Mouse (Mus musculus) midbrain, embryonic 13.5 days (tissue): ENCODE results near the gene Rap1a. TPM values are rescaled to one million over a fixed set of nuclear protein-coding genes. Genes with fewer than 3 reads are reported as not detected.
"Not testable (repeated sequence)": the region's sequence is repeated elsewhere in the genome, so short reads cannot be mapped to it uniquely, and the experiment has no call there.

Experiments
- ATAC-seq: fragments of 200-750 bp; cut with Nextera tagmentation; 2 replicates; pipeline ENCODE4 v1.8.0; 2017; ENCODE audit warnings: mild to moderate bottlenecking, moderate TSS enrichment, moderate library complexity
- H3K27ac ChIP-seq: fragments of 300-500 bp; sonication (generic); 2 replicates; pipeline ENCODE4 v1.5.1; 2015; ENCODE audit warnings: inconsistent platforms, mild to moderate bottlenecking, moderate library complexity
- H3K27me3 ChIP-seq: fragments of 300-500 bp; sonication (generic); 2 replicates; pipeline ENCODE4 v1.6.1; 2015; ENCODE audit warnings: mild to moderate bottlenecking, inconsistent platforms
- H3K36me3 ChIP-seq: fragments of 300-500 bp; sonication (generic); 2 replicates; pipeline ENCODE4 v1.6.1; 2015; ENCODE audit warnings: mild to moderate bottlenecking, inconsistent platforms
- H3K4me1 ChIP-seq: fragments of 300-500 bp; sonication (generic); replicated peaks from 2 replicates; pipeline ENCODE4 v1.6.1; 2015; ENCODE audit warnings: inconsistent platforms
- H3K4me2 ChIP-seq: fragments of 300-500 bp; sonication (generic); replicated peaks from 2 replicates; pipeline ENCODE4 v1.6.1; 2015; ENCODE audit warnings: moderate library complexity, mild to moderate bottlenecking, inconsistent platforms
- H3K4me3 ChIP-seq: fragments of 300-500 bp; sonication (generic); replicated peaks from 2 replicates; pipeline ENCODE4 v1.5.1; 2015; ENCODE audit warnings: mild to moderate bottlenecking, inconsistent platforms
- H3K9ac ChIP-seq: fragments of 300-500 bp; sonication (generic); replicated peaks from 2 replicates; pipeline ENCODE4 v1.6.1; 2015; ENCODE audit warnings: mild to moderate bottlenecking, inconsistent platforms
- H3K9me3 ChIP-seq: fragments of 300-500 bp; sonication (generic); 2 replicates; pipeline ENCODE4 v1.6.1; 2016; ENCODE audit warnings: mild to moderate bottlenecking, inconsistent platforms
- WGBS: fragments of 180-500 bp; shearing (Covaris S2); methylation state at CpG from one replicate; pipeline ENCODE4 v1.1.7; 2015; 5-methylcytosine and 5-hydroxymethylcytosine counted together
- polyA plus RNA-seq: library from polyadenylated mRNA; unstranded; fragments of >200 nt; fragmentation: Nextera tagmentation; extraction: Ambion mirVana; gene quantifications from 2 replicates; pipeline ENCODE4 v1.2.1, GENCODE M21; 2015

Gene Rap1a
- polyA plus RNA-seq, 1 experiment from 2014 or later: 76.1 TPM

DNA sequence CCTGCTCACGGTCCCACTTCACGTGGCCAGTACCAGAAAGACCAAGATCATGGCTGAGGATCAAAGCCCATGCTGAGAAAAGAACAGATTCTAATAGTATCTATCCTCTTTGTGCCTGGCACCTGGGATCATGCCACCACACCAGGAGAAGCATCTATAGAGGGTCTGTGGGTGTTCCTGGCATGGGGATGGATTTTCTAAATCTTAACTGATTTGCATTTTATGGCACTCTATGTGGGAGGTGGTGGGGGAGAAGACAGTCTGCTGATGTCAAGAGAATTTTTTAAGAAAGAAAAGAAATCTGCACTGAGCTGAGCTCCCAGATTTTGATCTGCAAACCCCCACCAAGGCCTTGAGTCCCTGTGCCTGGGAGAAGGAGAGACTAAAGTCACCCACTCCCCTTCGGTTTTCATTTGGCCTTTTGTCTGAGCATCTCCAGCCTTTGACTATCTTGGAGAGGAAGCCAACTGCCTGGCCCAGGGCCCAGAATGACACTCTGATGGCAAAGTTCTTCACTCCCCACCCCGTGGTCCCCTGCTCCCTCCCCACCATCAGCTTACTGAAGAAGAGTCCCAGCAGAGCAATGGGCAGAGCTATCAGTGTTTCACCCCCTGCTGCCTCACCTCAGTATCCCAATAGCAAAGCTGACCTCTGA, 94.6 kb downstream of the Rap1a start:
- no peak overlapping the region for H3K27ac ChIP-seq
- WGBS: 43% methylated on average over 4 of the region's 4 CpGs
- H3K9ac ChIP-seq: no peak overlapping the region
- 0 out of 2 replicates have a peak overlapping the region, but pooled peaks have one; percentile 54 for H3K4me3 ChIP-seq
- H3K27me3 ChIP-seq: peaks cover 40% of the 10 kb centered on the region
- H3K9me3 ChIP-seq: no peaks in the 10 kb centered on the region
- H3K4me1 ChIP-seq: peaks cover 37% of the 10 kb centered on the region
- ATAC-seq: no peak
- no peaks in the 10 kb centered on the region for H3K36me3 ChIP-seq
- H3K4me2 ChIP-seq: peak overlapping the region; percentile 98

DNA sequence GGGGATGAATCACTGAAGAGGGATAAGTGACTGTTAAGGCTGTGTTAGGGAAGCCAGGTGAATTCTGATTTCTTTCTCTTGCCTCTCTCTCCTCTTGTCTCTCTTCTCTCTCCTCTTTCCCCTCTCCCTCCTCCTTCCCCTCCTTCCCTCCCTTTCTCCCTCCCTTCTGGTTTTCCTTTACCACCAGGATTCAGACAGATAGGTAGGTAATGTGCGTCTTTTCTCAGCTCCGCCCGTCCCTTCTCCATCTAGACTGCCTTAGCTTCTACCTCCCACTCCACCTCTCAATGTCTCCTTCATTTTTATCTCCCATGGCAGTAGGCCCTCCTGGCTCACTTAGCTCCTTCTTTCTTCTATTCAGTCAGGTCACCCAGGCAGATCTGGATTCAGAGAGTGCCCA, 95.6 kb downstream of the Rap1a start:
- no peak for ATAC-seq
- WGBS: 22% methylated on average over 3 of the region's 3 CpGs
- Histone ChIP-seq H3K4me3 (peak overlapping the region; percentile 54), H3K9me3 (no peaks in the 10 kb centered on the region), H3K27me3 (peaks cover 40% of the 10 kb centered on the region), H3K4me2 (peak overlapping the region; percentile 98), H3K9ac (peak overlapping the region; percentile 68), H3K36me3 (no peaks in the 10 kb centered on the region), H3K4me1 (peaks cover 37% of the 10 kb centered on the region), H3K27ac (no peak overlapping the region)

DNA sequence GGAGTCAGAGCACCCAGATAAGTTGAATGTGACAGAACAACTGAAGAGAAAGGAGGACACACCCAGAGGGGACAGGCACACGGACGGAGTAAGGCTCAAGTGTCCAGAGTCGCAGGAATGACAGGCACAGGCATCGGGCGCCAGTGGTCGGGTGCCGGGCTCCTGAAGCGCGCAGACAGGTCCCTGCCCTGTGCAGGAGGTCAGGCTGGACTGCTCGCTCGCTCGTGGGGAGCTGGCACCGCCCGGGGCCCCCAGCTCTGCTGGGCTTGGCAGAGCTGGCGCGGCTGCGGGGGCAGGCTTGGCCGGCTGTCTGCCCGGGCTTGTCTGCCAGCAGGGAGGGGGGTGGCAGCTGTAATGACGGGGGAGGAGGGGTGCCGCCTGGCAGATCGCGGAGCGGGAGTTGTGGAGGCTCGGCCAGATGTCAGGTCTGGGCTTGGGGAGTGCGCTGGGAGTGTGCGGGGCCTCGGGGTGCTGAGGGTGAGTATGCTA, 96.0 kb downstream of the Rap1a start:
- Histone ChIP-seq H3K27ac (no peak overlapping the region), H3K4me2 (peak overlapping the region; percentile 98), H3K4me1 (peaks cover 33% of the 10 kb centered on the region), H3K36me3 (no peaks in the 10 kb centered on the region), H3K9ac (peak overlapping the region; percentile 68), H3K9me3 (no peaks in the 10 kb centered on the region), H3K4me3 (peak overlapping the region; percentile 54), H3K27me3 (peaks cover 40% of the 10 kb centered on the region)
- ATAC-seq: peak; percentile 67
- WGBS: under 1% methylated on average over 28 of the region's 28 CpGs

DNA sequence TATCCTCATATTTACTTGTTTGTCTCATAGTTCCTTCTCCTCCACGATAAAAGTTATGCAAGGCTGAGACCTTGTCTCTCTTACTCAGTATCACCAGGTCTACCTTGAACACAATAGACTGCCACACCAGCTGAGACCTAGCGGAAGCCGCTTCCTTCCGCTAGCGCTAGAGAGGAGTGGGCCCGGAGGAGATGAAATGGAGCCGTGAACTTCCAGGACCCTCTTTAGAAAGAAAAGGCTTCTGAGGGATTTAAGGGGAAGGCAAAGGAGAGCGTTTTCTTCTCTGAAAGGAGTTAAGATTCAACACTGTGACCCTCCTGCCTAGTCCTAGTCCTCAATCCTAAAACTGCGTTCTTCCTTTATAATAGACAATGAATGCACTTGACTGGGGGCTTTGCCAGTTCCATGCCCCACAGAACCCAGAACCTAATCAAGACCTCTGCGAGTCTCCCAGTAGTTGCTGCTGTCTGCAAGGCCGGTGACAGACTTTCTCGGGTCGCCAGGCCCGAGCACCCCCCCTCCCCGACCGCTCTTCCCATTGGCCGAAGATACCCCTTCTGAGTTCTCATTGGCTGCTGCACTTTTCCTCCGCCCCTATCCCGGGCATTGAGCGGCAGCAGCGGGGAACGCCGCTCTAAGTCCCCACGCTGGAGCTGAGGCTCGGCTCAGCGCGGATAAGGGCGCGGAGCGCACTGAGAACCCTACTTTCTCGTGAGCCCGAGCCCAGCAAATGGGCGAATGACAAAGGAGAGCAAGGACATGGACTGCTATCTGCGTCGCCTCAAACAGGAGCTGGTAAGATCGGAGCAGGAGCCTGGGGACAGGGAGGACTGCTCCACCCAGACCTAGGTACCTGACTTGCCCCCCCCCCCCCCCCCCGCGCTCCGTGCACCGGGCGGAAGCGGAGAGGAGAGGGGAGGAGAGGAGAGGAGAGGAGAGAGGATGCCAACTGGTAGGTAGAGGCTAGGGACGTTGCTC, 96.8 kb downstream of the Rap1a start, which contains the start of gene Inka2:
Gene Inka2, plus strand, starts transcription at position 569 of the 978 bp plus-strand sequence.
- peak; percentile 97 for ATAC-seq
- H3K27ac ChIP-seq: 0 out of 2 replicates have a peak within 1 kb of the TSS, but pooled peaks have one; percentile 27
- 2% methylated on average over 39 of the region's 43 CpGs for WGBS
- H3K4me3 ChIP-seq: peak within 1 kb of the TSS; percentile 54
- peaks cover 40% of the 10 kb centered on the region for H3K27me3 ChIP-seq
- H3K4me1 ChIP-seq: peaks cover 31% of the 10 kb centered on the region
- peak within 1 kb of the TSS; percentile 98 for H3K4me2 ChIP-seq
- no peaks in the 10 kb centered on the region for H3K36me3 ChIP-seq
- peak within 1 kb of the TSS; percentile 68 for H3K9ac ChIP-seq
- no peaks in the 10 kb centered on the region for H3K9me3 ChIP-seq

DNA sequence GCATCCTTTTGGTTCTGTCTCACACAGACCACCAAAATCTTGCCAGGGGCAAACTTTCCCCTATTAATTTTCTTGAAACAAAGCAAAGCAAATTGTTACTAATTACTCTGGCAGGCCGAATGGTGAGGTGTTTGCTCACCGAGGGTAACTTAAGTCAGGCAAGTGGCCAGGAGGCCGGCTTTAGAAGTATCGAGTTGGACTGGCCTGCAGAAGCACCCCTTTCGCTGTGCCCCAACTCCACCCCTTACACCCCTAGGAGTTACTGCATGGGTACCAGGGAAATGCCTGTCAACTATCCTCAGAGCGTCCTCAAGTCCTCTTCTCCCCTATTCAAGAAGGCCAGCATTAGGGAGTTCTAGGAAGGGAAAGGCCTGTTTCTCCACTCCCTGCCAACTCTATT, 97.6 kb downstream of the Rap1a start:
- no peaks in the 10 kb centered on the region for H3K36me3 ChIP-seq
- H3K9me3 ChIP-seq: no peaks in the 10 kb centered on the region
- H3K27me3 ChIP-seq: peaks cover 40% of the 10 kb centered on the region
- H3K9ac ChIP-seq: no peak overlapping the region
- no peak overlapping the region for H3K4me3 ChIP-seq
- H3K27ac ChIP-seq: no peak overlapping the region
- peaks cover 31% of the 10 kb centered on the region for H3K4me1 ChIP-seq
- WGBS: 51% methylated on average over 6 of the region's 6 CpGs
- H3K4me2 ChIP-seq: peak overlapping the region; percentile 98; the same call in 1 of the 2 replicates
- no peak for ATAC-seq

DNA sequence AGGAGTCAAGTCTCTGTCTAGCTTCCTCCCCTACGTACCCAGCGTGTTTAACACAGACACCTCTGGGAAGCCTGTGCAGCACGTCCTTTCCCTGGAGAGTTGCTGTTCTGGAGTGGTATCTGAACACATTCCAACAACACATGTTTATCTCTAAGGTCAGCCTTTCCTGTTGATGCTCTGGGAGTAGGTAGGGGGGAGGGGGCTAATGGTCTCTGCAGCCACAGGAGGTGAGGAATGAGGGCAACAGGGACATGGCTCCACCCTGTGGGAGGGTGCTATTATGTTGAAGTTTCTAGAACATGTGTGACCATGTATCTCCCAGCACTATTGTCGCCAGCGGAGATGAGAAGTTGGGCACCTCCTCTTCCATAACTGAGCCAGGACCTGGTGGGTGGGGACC, 99.7 kb downstream of the Rap1a start:
- Histone ChIP-seq H3K9ac (no peak overlapping the region), H3K4me1 (peaks cover 35% of the 10 kb centered on the region), H3K4me2 (no peak overlapping the region), H3K4me3 (no peak overlapping the region), H3K9me3 (no peaks in the 10 kb centered on the region), H3K27ac (no peak overlapping the region), H3K36me3 (no peaks in the 10 kb centered on the region), H3K27me3 (peaks cover 37% of the 10 kb centered on the region)
- WGBS: 72% methylated on average over 5 of the region's 5 CpGs
- ATAC-seq: no peak

DNA sequence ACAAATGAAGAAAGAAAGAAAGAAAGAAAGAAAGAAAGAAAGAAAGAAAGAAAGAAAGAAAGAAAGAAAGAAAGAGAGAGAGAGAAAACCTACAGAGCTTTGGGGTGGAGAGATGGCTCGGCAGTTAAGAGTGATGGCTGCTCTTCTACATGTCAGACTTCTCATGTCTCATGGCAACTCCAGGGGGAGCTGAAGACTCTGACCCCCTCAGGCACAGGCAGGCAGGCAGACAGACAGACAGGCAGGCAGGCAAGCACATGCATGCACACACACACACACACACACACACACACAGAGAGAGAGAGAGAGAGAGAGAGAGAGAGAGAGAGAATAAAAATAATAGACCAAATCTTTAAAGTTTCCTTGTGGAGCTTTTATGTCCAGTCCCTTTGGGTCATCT, 100.3 kb downstream of the Rap1a start:
- not testable (repeated sequence) for H3K4me3 ChIP-seq, H3K9me3 ChIP-seq, H3K36me3 ChIP-seq, ATAC-seq, H3K27ac ChIP-seq, H3K4me2 ChIP-seq, H3K9ac ChIP-seq
- Histone ChIP-seq H3K27me3 (peaks cover 31% of the 10 kb centered on the region), H3K4me1 (peaks cover 35% of the 10 kb centered on the region)
- 45% methylated on average over 1 of the region's 1 CpGs for WGBS

DNA sequence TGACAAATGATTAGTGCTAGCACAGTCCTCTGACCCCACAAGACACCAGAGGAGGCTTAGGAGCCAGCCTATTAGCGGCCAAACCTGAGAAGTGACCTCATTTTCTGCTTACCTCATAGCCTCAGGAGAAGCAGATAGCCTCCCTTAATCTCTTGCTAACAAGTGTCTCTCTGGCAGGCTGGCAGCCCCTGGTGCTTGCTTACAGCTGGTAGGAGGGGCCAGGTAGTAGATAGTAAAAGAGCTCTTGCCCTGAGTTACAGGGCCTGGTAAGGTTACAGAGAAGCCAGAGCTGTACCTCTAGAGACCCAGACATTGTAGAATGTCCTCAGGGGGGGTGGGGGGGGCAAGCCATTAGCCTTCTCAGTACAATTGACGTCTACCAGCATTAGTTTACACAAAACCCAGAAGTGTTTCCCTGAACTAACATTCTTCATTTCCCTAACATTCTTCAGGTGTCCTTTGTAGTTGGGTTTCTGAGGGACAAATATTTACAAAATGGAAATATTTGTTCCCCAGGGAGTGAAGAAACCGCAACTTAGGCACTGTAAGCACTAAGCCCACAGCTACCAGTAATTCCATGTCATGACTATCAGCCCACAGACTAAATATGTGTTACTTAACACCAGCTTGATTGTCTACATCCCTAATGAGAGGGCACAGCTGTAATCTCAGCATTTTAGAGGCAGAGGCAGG, 101.7 kb downstream of the Rap1a start:
- no peak overlapping the region for H3K27ac ChIP-seq
- H3K9me3 ChIP-seq: no peaks in the 10 kb centered on the region
- H3K4me3 ChIP-seq: no peak overlapping the region
- no peak overlapping the region for H3K9ac ChIP-seq
- H3K4me2 ChIP-seq: no peak overlapping the region
- no peaks in the 10 kb centered on the region for H3K36me3 ChIP-seq
- WGBS: 64% methylated on average over 3 of the region's 3 CpGs
- no peak for ATAC-seq
- peaks cover 26% of the 10 kb centered on the region for H3K27me3 ChIP-seq
- peaks cover 36% of the 10 kb centered on the region for H3K4me1 ChIP-seq

DNA sequence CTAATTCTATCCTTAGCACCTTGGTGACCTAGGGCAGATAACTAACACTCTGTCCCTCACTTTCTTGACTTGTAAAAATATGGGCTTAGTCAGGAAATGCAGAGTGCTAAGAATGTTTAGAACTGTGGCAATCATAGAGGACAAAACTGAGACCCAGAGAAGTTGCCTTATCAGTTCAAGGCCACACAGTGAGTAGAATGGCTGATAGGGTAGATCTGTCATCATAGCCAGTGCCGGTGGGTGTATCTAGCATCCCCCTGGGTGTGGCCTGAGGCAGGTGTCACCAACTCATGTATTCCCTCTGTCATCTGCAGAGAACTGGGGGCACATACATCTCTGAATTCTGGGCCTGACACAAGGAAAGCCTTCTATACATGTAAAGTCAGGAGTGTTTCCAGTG, 102.8 kb downstream of the Rap1a start:
- Histone ChIP-seq H3K36me3 (no peaks in the 10 kb centered on the region), H3K4me3 (no peak overlapping the region), H3K9me3 (no peaks in the 10 kb centered on the region), H3K9ac (no peak overlapping the region), H3K27ac (no peak overlapping the region), H3K27me3 (peaks cover 22% of the 10 kb centered on the region), H3K4me2 (no peak overlapping the region), H3K4me1 (peaks cover 31% of the 10 kb centered on the region)
- 86% methylated on average over 1 of the region's 1 CpGs for WGBS
- no peak for ATAC-seq

DNA sequence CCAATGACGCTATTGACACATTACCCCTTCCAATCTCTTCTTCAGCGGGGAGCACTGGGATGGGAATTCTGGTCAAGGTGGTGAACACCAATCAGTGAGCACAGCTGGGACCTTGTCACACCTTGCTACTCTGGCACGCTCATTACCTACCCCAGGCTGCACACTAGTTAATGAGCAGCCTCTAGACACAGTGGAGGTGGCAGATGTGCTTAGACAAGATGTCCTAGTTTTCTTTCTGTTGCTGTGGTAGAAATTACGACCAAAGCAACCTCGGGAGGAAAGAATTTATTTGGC, 104.0 kb downstream of the Rap1a start:
- no peak overlapping the region for H3K9ac ChIP-seq
- no peak overlapping the region for H3K4me2 ChIP-seq
- H3K4me1 ChIP-seq: peaks cover 31% of the 10 kb centered on the region
- H3K27ac ChIP-seq: no peak overlapping the region
- H3K36me3 ChIP-seq: no peaks in the 10 kb centered on the region
- H3K27me3 ChIP-seq: peaks cover 14% of the 10 kb centered on the region
- no peaks in the 10 kb centered on the region for H3K9me3 ChIP-seq
- ATAC-seq: peak; percentile 40; the same call in 1 of the 2 replicates
- 64% methylated on average over 5 of the region's 5 CpGs for WGBS
- H3K4me3 ChIP-seq: no peak overlapping the region

DNA sequence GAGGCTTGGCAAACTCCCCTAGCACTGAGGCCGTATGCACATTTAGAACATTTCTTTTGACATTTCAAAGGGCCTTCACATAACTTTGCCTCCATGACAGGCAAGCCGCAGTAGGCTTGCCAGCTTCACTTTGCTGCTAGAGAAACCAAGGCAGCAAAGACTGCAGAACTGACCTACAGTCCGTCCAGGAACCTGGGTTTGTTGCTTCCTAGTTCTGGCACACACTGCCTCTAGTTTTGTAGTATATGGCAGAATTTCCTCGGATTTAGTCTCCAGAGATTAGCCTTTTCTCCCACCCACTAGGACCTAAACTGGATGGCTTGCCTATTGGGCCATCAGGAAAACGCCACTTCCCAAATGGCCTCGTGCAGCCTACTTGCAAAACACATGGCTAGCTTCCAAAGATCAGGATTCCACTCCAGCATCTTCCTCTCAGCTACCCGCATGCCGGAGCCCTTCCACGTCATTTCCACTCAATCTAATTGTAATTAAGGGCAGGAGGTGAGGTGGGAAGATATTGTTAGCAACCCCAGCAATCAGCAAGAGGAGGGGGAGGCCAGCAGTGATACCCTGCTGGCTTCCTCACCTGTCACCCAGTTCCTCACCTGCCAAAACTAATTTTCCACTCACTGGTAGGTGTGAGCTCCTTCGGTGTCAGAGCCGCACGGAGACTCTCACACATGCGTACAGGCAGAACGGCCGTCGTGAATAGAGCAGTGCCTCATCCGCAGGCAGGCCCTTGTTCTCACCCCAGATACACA, 104.6 kb downstream of the Rap1a start:
- Histone ChIP-seq H3K27me3 (peaks cover 10% of the 10 kb centered on the region; the same call in 1 of the 2 replicates), H3K4me2 (peak overlapping the region; percentile 47), H3K36me3 (no peaks in the 10 kb centered on the region), H3K9ac (peak overlapping the region; percentile 52; the same call in 1 of the 2 replicates), H3K4me3 (peak overlapping the region; percentile 13; the same call in 1 of the 2 replicates), H3K9me3 (no peaks in the 10 kb centered on the region), H3K27ac (peak overlapping the region; percentile 79), H3K4me1 (peaks cover 31% of the 10 kb centered on the region)
- 53% methylated on average over 17 of the region's 17 CpGs for WGBS
- ATAC-seq: peak; percentile 10; the same call in 1 of the 2 replicates
